Mouse (Mus musculus): ENCODE results near the gene Cdc5l. TPM values are rescaled to one million over a fixed set of nuclear protein-coding genes. Genes with fewer than 3 reads are reported as not detected.
A peak's percentile ranks its signal among the peaks of the same experiment; 100 is the strongest.

Cdc5l gene
- 46.2 and 49.5 TPM in 2 replicates for polyA plus RNA-seq (2015; fragmentation: Nextera tagmentation; extraction: Ambion mirVana)

GRCm38 (mm10) chr17:45433419-45434261, at the start of gene Cdc5l:
Gene Cdc5l (minus strand): TSS chr17:45433737.
- Histone ChIP-seq H3K4me3 (ENCODE audit: low read length) (peak within 1 kb of the TSS; percentile 79), H3K9ac (ENCODE audit: low read length) (peak within 1 kb of the TSS; percentile 90), H3K27me3 (ENCODE audit: control insufficient read depth, insufficient read depth, low read length) (no peaks in the 10 kb centered on the region), H3K4me1 (ENCODE audit: control insufficient read depth, insufficient read depth, low read length) (peaks cover 20% of the 10 kb centered on the region), H3K27ac (ENCODE audit: low read length) (peak within 1 kb of the TSS; percentile 96), H3K9me3 (replicated peaks; ENCODE audit: control insufficient read depth, low read length) (no peaks in the 10 kb centered on the region), H3K36me3 (ENCODE audit: control insufficient read depth, insufficient read depth) (no peaks in the 10 kb centered on the region), H3K4me2 (ENCODE audit: low read depth, low read length) (peak within 1 kb of the TSS; percentile 89)
- peak; percentile 94 for ATAC-seq (replicated peaks; ENCODE audit: extremely low read depth, insufficient read depth, low FRiP score)
- under 1% methylated on average over 73 of the region's 73 CpGs for WGBS

DNA sequence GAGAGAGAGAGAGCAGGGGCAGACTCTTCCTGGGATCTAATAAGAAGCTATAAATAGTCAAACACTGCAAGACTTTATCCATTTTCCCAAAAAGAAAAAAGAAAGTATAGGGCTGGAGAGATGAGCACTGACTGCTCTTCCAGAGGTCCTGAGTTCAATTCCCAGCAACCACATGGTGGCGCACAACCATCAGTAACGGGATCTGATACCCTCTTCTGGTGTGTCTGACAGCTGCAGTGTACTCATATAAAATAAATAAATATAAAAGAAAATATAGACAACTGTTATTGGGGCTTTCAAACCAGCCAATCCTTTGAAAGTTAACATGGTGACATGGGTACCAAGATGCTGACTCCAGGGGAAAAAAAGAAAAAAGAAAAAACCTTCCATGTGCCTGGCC, 46.9 kb upstream of the Cdc5l start:
- H3K27me3 ChIP-seq (ENCODE audit: control insufficient read depth, insufficient read depth, low read length) = peaks cover 5% of the 10 kb centered on the region; the same call in 1 of the 2 replicates
- ATAC-seq (replicated peaks; ENCODE audit: extremely low read depth, insufficient read depth, low FRiP score) = no peak
- no peak overlapping the region for H3K9ac ChIP-seq (ENCODE audit: low read length)
- WGBS = 23% methylated on average over 2 of the region's 2 CpGs
- H3K4me1 ChIP-seq (ENCODE audit: control insufficient read depth, insufficient read depth, low read length) = peaks cover 2% of the 10 kb centered on the region
- H3K27ac ChIP-seq (ENCODE audit: low read length) = no peak overlapping the region
- no peak overlapping the region for H3K4me2 ChIP-seq (ENCODE audit: low read depth, low read length)
- no peak overlapping the region for H3K4me3 ChIP-seq (ENCODE audit: low read length)
- H3K36me3 ChIP-seq (ENCODE audit: control insufficient read depth, insufficient read depth) = no peaks in the 10 kb centered on the region
- peaks cover 3% of the 10 kb centered on the region; the same call in 1 of the 2 replicates for H3K9me3 ChIP-seq (replicated peaks; ENCODE audit: control insufficient read depth, low read length)

DNA sequence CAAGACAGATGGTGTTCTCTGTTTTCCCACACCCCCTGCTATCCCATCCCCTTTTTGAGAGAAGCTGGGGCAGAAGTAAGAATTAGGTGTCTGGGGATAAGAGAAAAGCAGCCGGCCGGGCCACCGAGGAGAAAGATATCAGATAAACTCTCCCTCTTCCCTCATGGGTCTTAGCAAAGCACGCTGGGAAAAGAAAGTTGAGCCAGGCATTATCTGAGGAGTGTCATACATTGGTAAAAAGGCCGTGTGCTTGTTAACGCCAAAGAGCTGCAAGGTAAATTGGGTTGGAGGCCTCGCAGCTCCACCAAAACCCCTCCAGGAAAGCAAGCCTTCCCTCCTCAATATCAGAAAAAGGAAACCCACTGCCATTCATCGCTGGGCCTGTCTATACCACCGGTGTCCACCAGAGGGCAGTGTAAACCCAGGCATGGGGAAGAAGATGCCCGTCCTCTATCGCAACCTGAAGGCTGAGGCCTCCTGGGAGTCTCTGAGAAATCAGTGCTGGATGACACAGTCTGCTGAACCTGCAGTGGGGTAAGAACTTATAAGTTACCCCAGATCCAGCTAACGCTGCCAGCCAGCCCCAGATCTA, 44.8 kb upstream of the Cdc5l start:
- WGBS = 6% methylated on average over 12 of the region's 12 CpGs
- Histone ChIP-seq H3K27ac (ENCODE audit: low read length) (no peak overlapping the region), H3K27me3 (ENCODE audit: control insufficient read depth, insufficient read depth, low read length) (peaks cover 5% of the 10 kb centered on the region; the same call in 1 of the 2 replicates), H3K9ac (ENCODE audit: low read length) (no peak overlapping the region), H3K9me3 (replicated peaks; ENCODE audit: control insufficient read depth, low read length) (peaks cover 3% of the 10 kb centered on the region; the same call in 1 of the 2 replicates), H3K36me3 (ENCODE audit: control insufficient read depth, insufficient read depth) (no peaks in the 10 kb centered on the region), H3K4me2 (ENCODE audit: low read depth, low read length) (no peak overlapping the region), H3K4me3 (ENCODE audit: low read length) (no peak overlapping the region), H3K4me1 (ENCODE audit: control insufficient read depth, insufficient read depth, low read length) (peaks cover 10% of the 10 kb centered on the region)
- ATAC-seq (replicated peaks; ENCODE audit: extremely low read depth, insufficient read depth, low FRiP score) = no peak

DNA sequence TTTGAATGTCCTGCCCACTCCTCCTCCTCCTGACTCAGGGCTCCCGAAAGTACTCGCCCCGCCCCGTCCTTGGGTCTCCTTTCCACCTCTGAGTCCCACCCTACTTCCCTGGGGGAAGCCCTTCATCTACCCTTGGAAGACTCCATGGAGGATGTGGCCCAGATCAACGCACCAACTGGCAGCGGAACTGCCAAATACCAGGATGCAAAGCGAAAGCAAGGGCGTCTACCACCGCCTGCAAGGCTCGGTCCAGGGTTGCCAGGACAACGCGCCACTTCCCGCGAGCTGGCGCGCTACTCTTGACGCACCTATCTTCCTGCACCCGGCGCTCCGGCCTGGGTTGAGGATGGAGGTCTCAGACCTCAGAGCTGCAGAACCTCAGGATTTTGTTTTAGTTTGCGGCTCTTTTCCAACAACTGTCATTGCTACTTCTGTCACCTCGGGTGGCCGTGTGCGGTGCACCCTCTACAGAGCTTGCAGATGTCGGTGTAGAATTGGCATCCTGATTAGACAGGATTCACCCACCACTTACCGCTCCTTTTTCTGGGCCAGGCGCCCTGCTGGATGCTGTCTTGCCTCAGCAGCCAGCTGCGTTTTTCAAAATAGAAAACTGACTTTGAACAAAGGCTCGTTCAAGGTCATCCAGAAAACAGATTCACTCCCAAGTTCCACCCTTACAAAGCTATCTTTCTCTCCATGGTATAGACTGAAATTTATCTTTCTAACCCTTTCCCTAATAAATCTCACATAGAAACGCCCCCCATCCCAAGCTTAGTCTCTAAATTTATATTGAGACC, 41.3 kb upstream of the Cdc5l start, which contains the start of gene Spats1:
TSS of gene Spats1 (minus strand) at position 747 of the 797 bp plus-strand sequence.
- peak; percentile 61 for ATAC-seq (replicated peaks; ENCODE audit: extremely low read depth, insufficient read depth, low FRiP score)
- WGBS = 4% methylated on average over 30 of the region's 30 CpGs
- H3K27me3 ChIP-seq (ENCODE audit: control insufficient read depth, insufficient read depth, low read length) = peaks cover 5% of the 10 kb centered on the region; the same call in 1 of the 2 replicates
- no peaks in the 10 kb centered on the region for H3K36me3 ChIP-seq (ENCODE audit: control insufficient read depth, insufficient read depth)
- no peaks in the 10 kb centered on the region for H3K9me3 ChIP-seq (replicated peaks; ENCODE audit: control insufficient read depth, low read length)
- peak within 1 kb of the TSS; percentile 83 for H3K4me2 ChIP-seq (ENCODE audit: low read depth, low read length)
- no peak within 1 kb of the TSS for H3K27ac ChIP-seq (ENCODE audit: low read length)
- H3K4me3 ChIP-seq (ENCODE audit: low read length) = peak within 1 kb of the TSS; percentile 58
- H3K9ac ChIP-seq (ENCODE audit: low read length) = peak within 1 kb of the TSS; percentile 65
- H3K4me1 ChIP-seq (ENCODE audit: control insufficient read depth, insufficient read depth, low read length) = peaks cover 10% of the 10 kb centered on the region

GRCm38 (mm10) chr17:45474146-45474545, 40.6 kb upstream of the Cdc5l start:
- ATAC-seq (replicated peaks; ENCODE audit: extremely low read depth, insufficient read depth, low FRiP score) = no peak
- Histone ChIP-seq H3K9me3 (replicated peaks; ENCODE audit: control insufficient read depth, low read length) (no peaks in the 10 kb centered on the region), H3K27me3 (ENCODE audit: control insufficient read depth, insufficient read depth, low read length) (peaks cover 5% of the 10 kb centered on the region; the same call in 1 of the 2 replicates), H3K4me1 (ENCODE audit: control insufficient read depth, insufficient read depth, low read length) (peaks cover 10% of the 10 kb centered on the region), H3K4me3 (ENCODE audit: low read length) (peak overlapping the region; percentile 58), H3K36me3 (ENCODE audit: control insufficient read depth, insufficient read depth) (no peaks in the 10 kb centered on the region), H3K27ac (ENCODE audit: low read length) (no peak overlapping the region), H3K9ac (ENCODE audit: low read length) (no peak overlapping the region; the same call in 1 of the 2 replicates), H3K4me2 (ENCODE audit: low read depth, low read length) (peak overlapping the region; percentile 83)
- WGBS = 71% methylated on average over 8 of the region's 8 CpGs

- ATAC-seq (replicated peaks; ENCODE audit: extremely low read depth, insufficient read depth, low FRiP score) = no peak
- Histone ChIP-seq H3K4me2 (ENCODE audit: low read depth, low read length) (no peak overlapping the region), H3K4me3 (ENCODE audit: low read length) (no peak overlapping the region)
Observed at GRCm38 (mm10) chr17:45473667-45474066, 40.1 kb upstream of the Cdc5l start.

GRCm38 (mm10) chr17:45470726-45471125, 37.2 kb upstream of the Cdc5l start:
- no peaks in the 10 kb centered on the region for H3K27me3 ChIP-seq (ENCODE audit: control insufficient read depth, insufficient read depth, low read length)
- H3K36me3 ChIP-seq (ENCODE audit: control insufficient read depth, insufficient read depth) = no peaks in the 10 kb centered on the region
- no peak for ATAC-seq (replicated peaks; ENCODE audit: extremely low read depth, insufficient read depth, low FRiP score)
- 74% methylated on average over 7 of the region's 7 CpGs for WGBS
- H3K4me1 ChIP-seq (ENCODE audit: control insufficient read depth, insufficient read depth, low read length) = peaks cover 8% of the 10 kb centered on the region
- no peak overlapping the region for H3K4me2 ChIP-seq (ENCODE audit: low read depth, low read length)
- H3K9me3 ChIP-seq (replicated peaks; ENCODE audit: control insufficient read depth, low read length) = peaks cover 2% of the 10 kb centered on the region; the same call in 1 of the 2 replicates
- no peak overlapping the region for H3K4me3 ChIP-seq (ENCODE audit: low read length)
- no peak overlapping the region for H3K27ac ChIP-seq (ENCODE audit: low read length)
- H3K9ac ChIP-seq (ENCODE audit: low read length) = no peak overlapping the region

More at GRCm38 (mm10) chr17:45473667-45474066, 40.1 kb upstream of the Cdc5l start:
- no peak overlapping the region for H3K27ac ChIP-seq (ENCODE audit: low read length)
- H3K4me1 ChIP-seq (ENCODE audit: control insufficient read depth, insufficient read depth, low read length) = peaks cover 10% of the 10 kb centered on the region
- no peak overlapping the region for H3K9ac ChIP-seq (ENCODE audit: low read length)
- 79% methylated on average over 6 of the region's 6 CpGs for WGBS
- H3K36me3 ChIP-seq (ENCODE audit: control insufficient read depth, insufficient read depth) = no peaks in the 10 kb centered on the region
- H3K27me3 ChIP-seq (ENCODE audit: control insufficient read depth, insufficient read depth, low read length) = peaks cover 5% of the 10 kb centered on the region; the same call in 1 of the 2 replicates
- no peaks in the 10 kb centered on the region for H3K9me3 ChIP-seq (replicated peaks; ENCODE audit: control insufficient read depth, low read length)

DNA sequence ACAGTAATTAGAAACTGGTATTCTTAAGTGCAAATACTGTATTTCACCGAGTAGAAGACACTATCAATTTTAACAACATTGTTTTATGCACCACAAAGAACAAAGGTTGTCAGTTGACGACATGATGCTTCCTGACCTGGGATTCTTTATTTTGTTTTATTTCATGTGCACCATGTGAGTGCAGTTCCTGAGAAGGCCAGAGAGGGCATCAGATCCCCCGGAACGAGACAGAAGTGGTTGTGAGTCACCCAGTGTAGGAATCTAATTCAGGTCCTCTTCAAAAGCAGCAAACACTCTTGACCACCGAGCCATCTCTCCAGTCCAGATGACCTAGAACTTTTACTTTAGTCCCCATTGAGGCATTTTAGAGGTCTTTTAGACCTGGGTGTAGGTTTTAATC, 34.8 kb upstream of the Cdc5l start:
- no peaks in the 10 kb centered on the region for H3K4me1 ChIP-seq (ENCODE audit: control insufficient read depth, insufficient read depth, low read length)
- no peaks in the 10 kb centered on the region for H3K36me3 ChIP-seq (ENCODE audit: control insufficient read depth, insufficient read depth)
- H3K27me3 ChIP-seq (ENCODE audit: control insufficient read depth, insufficient read depth, low read length) = no peaks in the 10 kb centered on the region
- H3K9ac ChIP-seq (ENCODE audit: low read length) = no peak overlapping the region
- no peak for ATAC-seq (replicated peaks; ENCODE audit: extremely low read depth, insufficient read depth, low FRiP score)
- H3K27ac ChIP-seq (ENCODE audit: low read length) = no peak overlapping the region
- H3K9me3 ChIP-seq (replicated peaks; ENCODE audit: control insufficient read depth, low read length) = peaks cover 2% of the 10 kb centered on the region; the same call in 1 of the 2 replicates
- WGBS = 76% methylated on average over 5 of the region's 5 CpGs
- no peak overlapping the region for H3K4me3 ChIP-seq (ENCODE audit: low read length)
- no peak overlapping the region for H3K4me2 ChIP-seq (ENCODE audit: low read depth, low read length)

Data from heart, embryonic 16.5 days (tissue).